Mouse (Mus musculus) cortical plate, adult 2 months (tissue): ENCODE results near the gene Gabpb2.

Experiments used
- CTCF ChIP-seq: fragments of 200-500 bp; IDR thresholded peaks from 2 replicates; pipeline ENCODE4 v1.5.1; 2011; ENCODE audit warnings: mild to moderate bottlenecking, control low read depth, low read length; ENCODE audit not compliant: insufficient read depth; ENCODE audit errors: extremely low read depth
- POLR2A ChIP-seq: fragments of 200-500 bp; IDR thresholded peaks from 2 replicates; pipeline ENCODE4 v1.6.1; 2011; ENCODE audit warnings: mild to moderate bottlenecking, low read length, control low read depth; ENCODE audit not compliant: insufficient read depth; ENCODE audit errors: extremely low read depth

- TF ChIP-seq POLR2A (no peak), CTCF (no peak)
Measured at GRCm38 (mm10) chr3:95139586-95140288, 78.0 kb downstream of the Gabpb2 start.
